Mouse (Mus musculus) limb, embryonic 14.5 days (tissue): Measurements from ENCODE around the gene Klhdc8a. TPM values are rescaled to one million over a fixed set of nuclear protein-coding genes. Genes with fewer than 3 reads are reported as not detected.

Experiments
- ATAC-seq: fragments of 200-750 bp; cut with Nextera tagmentation; 2 replicates; pipeline ENCODE4 v1.8.0; 2017; ENCODE audit warnings: low read depth, moderate number of reproducible peaks, moderate TSS enrichment; ENCODE audit not compliant: low FRiP score
- DNase-seq: peaks from one replicate; pipeline ENCODE4 v3.0.0-alpha.2; 2015; ENCODE audit warnings: low spot score
- H3K27ac ChIP-seq: fragments of 300-500 bp; sonication (generic); replicated peaks from 2 replicates; pipeline ENCODE4 v1.5.1; 2014; ENCODE audit warnings: low read depth, mild to moderate bottlenecking, low read length, moderate library complexity, mixed read lengths
- H3K27me3 ChIP-seq: fragments of 300-500 bp; sonication (generic); 2 replicates; pipeline ENCODE4 v1.6.1; 2014; ENCODE audit warnings: low read length, mixed read lengths; ENCODE audit not compliant: control insufficient read depth, insufficient read depth
- H3K36me3 ChIP-seq: fragments of 300-500 bp; sonication (generic); 2 replicates; pipeline ENCODE4 v1.6.1; 2014; ENCODE audit warnings: mild to moderate bottlenecking, low read length, moderate library complexity, mixed read lengths; ENCODE audit not compliant: control insufficient read depth, insufficient read depth
- H3K4me1 ChIP-seq: fragments of 300-500 bp; sonication (generic); 2 replicates; pipeline ENCODE4 v1.6.1; 2014; ENCODE audit warnings: antibody characterized with exemption, low read length, mixed read lengths; ENCODE audit not compliant: control insufficient read depth, insufficient read depth
- H3K4me2 ChIP-seq: fragments of 300-500 bp; sonication (generic); replicated peaks from 2 replicates; pipeline ENCODE4 v1.6.1; 2014; ENCODE audit warnings: low read depth, mild to moderate bottlenecking, low read length, moderate library complexity; ENCODE audit not compliant: severe bottlenecking
- H3K4me3 ChIP-seq: fragments of 300-500 bp; sonication (generic); replicated peaks from 2 replicates; pipeline ENCODE4 v1.5.1; 2014; ENCODE audit warnings: low read length
- H3K9ac ChIP-seq: fragments of 300-500 bp; sonication (generic); 2 replicates; pipeline ENCODE4 v1.6.1; 2014; ENCODE audit warnings: mild to moderate bottlenecking, low read depth, low read length, moderate library complexity; ENCODE audit not compliant: severe bottlenecking
- H3K9me3 ChIP-seq: fragments of 300-500 bp; sonication (generic); 2 replicates; pipeline ENCODE4 v1.6.1; 2016; ENCODE audit warnings: low read length; ENCODE audit not compliant: control insufficient read depth
- POLR2A ChIP-seq: fragments of 200-500 bp; IDR thresholded peaks from 2 replicates; pipeline ENCODE4 v1.8.0; 2012; ENCODE audit warnings: inconsistent platforms, mild to moderate bottlenecking, moderate library complexity, borderline replicate concordance; ENCODE audit not compliant: insufficient read depth, insufficient read length; ENCODE audit errors: extremely low read depth
- WGBS: fragments of 180-500 bp; shearing (Covaris S2); extraction: QIAGEN DNeasy Blood & Tissue Kit; methylation state at CpG from one replicate; pipeline ENCODE4 v1.1.7; 2014; 5-methylcytosine and 5-hydroxymethylcytosine counted together
- polyA plus RNA-seq, 2 experiments: library from polyadenylated mRNA; depleted of rRNA in 1 of 2; stranded (reverse) in 1 of 2; unstranded in 1 of 2; fragments of >200 nt; fragmentation: Nextera tagmentation in 1 of 2; extraction: Ambion mirVana in 1 of 2; gene quantifications; 2 replicates each; pipeline versions ENCODE4 v1.2.1 to v1.2.3; 2012 to 2014

Klhdc8a gene
- polyA plus RNA-seq, 2 experiments = 0.07 to 0.10 TPM

DNA sequence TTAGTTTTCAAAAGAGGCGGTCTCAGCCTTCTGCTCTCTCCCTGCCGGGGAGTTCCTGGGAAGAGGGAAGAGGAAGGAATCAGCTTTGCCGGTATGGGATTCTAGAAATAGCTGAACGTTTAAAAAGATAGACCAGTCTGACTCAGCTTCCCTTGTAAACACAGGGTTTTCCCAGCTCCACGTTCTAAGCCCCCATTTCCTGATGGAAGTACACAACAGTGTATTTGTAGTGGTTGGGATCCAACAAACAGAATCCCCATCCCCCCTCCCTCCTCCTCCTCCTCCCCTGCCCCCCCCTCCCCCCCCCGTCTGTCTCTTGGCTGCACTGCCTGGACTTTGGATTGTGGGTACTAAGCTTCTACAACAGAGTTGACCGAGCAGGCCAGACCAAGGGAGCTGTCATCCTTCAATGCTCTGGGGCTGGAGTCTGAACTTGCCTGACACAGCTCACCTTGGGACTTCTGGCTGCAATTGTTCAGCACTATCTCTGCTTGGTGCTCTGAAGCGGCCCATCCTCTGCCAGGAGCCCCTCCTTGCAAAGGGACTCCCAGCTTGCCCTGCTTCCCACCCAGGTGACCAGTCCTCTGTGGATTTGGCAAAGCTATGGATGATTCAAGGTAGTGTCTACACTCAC is 39.7 kb downstream of the Klhdc8a start:
- Histone ChIP-seq H3K9ac (no peak overlapping the region), H3K27me3 (no peaks in the 10 kb centered on the region), H3K4me3 (no peak overlapping the region), H3K9me3 (no peaks in the 10 kb centered on the region), H3K27ac (no peak overlapping the region), H3K36me3 (no peaks in the 10 kb centered on the region), H3K4me2 (no peak overlapping the region), H3K4me1 (peaks cover 11% of the 10 kb centered on the region)
- no peak for DNase-seq
- 50% methylated on average over 8 of the region's 8 CpGs for WGBS
- TF ChIP-seq POLR2A = no peak
- no peak for ATAC-seq

DNA sequence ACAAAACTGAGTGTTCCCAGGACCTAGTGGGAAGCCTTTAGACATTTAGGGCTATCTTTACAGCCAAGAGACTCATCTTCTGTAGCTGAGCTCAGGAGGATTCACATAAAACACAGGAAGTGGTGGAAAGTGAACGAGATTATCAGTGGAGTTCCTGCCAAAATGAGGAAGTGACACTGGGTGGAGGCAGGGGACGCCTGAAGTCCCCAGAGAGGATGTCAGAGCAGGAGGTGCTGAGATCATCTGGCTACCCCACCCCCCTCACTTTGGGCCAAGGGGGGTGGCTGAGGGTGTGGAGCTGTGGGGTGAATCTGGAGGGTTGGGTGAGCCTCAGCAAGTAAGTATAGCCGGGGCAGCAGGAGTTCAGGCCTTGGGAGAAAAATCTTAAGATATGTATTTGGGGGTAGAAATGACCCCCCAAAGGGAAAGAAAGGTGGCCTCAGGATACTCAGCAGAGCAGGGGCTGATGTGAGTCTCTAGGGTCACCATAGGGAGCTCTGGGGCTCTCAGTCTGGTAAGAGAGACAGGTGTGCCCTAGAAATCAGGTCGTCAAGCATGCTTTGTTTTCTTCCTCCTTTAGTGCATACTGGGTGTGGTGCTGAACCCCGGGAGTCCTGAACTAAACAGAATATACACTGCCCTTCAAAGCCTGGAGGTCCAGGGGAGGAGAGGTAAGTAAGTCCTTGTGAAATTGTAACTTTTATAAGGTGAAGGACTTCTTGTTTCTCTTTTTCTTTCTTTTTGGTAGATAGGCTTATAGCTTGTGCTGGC is 43.5 kb downstream of the Klhdc8a start:
- no peak overlapping the region for H3K4me3 ChIP-seq
- no peak overlapping the region for H3K9ac ChIP-seq
- 47% methylated on average over 5 of the region's 5 CpGs for WGBS
- H3K27me3 ChIP-seq = no peaks in the 10 kb centered on the region
- TF ChIP-seq POLR2A = no peak
- H3K4me2 ChIP-seq = no peak overlapping the region
- no peak for DNase-seq
- H3K27ac ChIP-seq = no peak overlapping the region
- ATAC-seq = no peak
- no peaks in the 10 kb centered on the region for H3K4me1 ChIP-seq
- no peaks in the 10 kb centered on the region for H3K9me3 ChIP-seq
- no peaks in the 10 kb centered on the region for H3K36me3 ChIP-seq

DNA sequence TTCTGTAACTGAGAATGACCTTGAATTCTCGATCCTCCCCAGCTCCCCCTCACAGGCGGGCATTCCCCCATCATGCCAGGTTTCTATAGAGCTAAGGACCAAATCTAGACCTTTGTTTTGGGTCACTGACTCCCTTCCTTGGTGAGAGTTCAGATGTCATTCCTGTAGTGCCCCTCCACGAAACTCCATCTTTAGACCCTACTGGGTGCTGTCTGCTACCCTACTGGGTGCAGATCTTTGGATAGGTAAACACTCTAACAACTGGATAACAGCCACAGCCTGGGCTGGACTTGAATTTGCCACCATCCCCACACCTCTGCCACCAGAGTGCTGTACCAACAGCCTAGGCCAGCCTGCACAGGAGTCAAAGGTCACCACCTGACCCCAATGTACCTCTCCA is 44.1 kb downstream of the Klhdc8a start:
- Histone ChIP-seq H3K9me3 (no peaks in the 10 kb centered on the region), H3K36me3 (no peaks in the 10 kb centered on the region), H3K4me1 (no peaks in the 10 kb centered on the region), H3K4me3 (no peak overlapping the region), H3K27ac (no peak overlapping the region), H3K4me2 (no peak overlapping the region), H3K27me3 (no peaks in the 10 kb centered on the region), H3K9ac (no peak overlapping the region)
- ATAC-seq = no peak
- TF ChIP-seq POLR2A = no peak
- no peak for DNase-seq
- WGBS = 65% methylated on average over 3 of the region's 3 CpGs

DNA sequence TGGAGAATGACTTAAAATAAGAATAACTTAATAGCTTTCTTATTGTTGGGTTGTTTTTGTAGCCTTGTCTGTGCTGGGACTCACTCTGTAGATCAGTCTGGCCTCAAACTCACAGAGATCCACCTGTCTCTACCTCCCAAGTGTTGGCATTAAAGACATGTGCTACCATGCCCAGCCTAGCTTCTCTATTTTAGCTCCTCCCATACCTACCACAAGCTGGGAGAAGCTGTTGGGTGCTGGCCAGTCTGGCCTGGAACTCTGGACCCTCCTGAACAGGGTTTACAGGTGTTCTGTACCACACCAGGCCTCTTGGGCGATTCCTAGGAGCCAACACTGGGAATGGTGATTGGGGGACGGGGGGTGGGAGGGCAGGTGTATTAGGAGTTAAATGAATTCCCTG is 44.8 kb downstream of the Klhdc8a start:
- no peak for TF ChIP-seq POLR2A
- Histone ChIP-seq H3K9ac (no peak overlapping the region), H3K27ac (no peak overlapping the region), H3K4me2 (no peak overlapping the region), H3K4me1 (no peaks in the 10 kb centered on the region), H3K9me3 (no peaks in the 10 kb centered on the region), H3K36me3 (no peaks in the 10 kb centered on the region), H3K4me3 (no peak overlapping the region), H3K27me3 (no peaks in the 10 kb centered on the region)
- DNase-seq (no peak), ATAC-seq (no peak)
- 83% methylated on average over 2 of the region's 2 CpGs for WGBS

DNA sequence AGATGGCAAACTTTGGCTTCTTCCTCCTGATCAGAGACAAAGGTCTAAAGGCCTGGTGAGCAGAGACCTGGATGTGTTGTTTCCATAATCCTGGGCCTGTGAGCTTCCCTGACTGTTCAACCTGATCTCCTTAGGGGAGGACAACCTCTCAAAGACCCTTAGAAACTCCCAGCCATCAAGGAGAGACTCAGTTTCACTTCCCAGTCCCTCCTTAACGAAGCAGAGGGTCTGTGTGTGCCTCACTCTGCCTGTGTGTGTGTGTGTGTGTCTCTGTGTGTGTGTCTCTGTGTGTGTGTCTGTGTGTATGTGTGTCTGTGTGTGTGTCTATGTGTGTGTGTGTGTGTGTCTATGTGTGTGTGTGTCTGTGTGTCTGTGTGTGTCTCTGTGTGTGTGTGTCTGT is 45.2 kb downstream of the Klhdc8a start:
- H3K27me3 ChIP-seq = no peaks in the 10 kb centered on the region
- H3K36me3 ChIP-seq = no peaks in the 10 kb centered on the region
- H3K4me2 ChIP-seq = no peak overlapping the region
- no peak for ATAC-seq
- H3K27ac ChIP-seq = no peak overlapping the region
- TF ChIP-seq POLR2A = no peak
- H3K4me3 ChIP-seq = no peak overlapping the region
- WGBS = 75% methylated on average over 1 of the region's 1 CpGs
- DNase-seq = no peak
- H3K9ac ChIP-seq = no peak overlapping the region
- H3K9me3 ChIP-seq = no peaks in the 10 kb centered on the region
- H3K4me1 ChIP-seq = no peaks in the 10 kb centered on the region
